Mouse (Mus musculus) megakaryocyte progenitor cell, adult 5-6 weeks (primary cell): ENCODE data around the gene Hap1. TPM values are rescaled to one million over a fixed set of nuclear protein-coding genes. Genes with fewer than 3 reads are reported as not detected.
"Not testable (repeated sequence)": the region's sequence is repeated elsewhere in the genome, so short reads cannot be mapped to it uniquely, and the experiment has no call there.

Experiments
- ATAC-seq: replicated peaks from 2 replicates; pipeline ENCODE4 v1.8.0; 2016; ENCODE audit warnings: mild to moderate bottlenecking, moderate TSS enrichment, inconsistent platforms; ENCODE audit not compliant: poor library complexity
- total RNA-seq, 2 experiments: library from RNA; stranded (forward) in 1 of 2; stranded (reverse) in 1 of 2; fragments of 157-497, 149-512 nt in 1 of 2; fragments of 200-1000 nt in 1 of 2; gene quantifications; 2 replicates each; pipeline versions ENCODE4 v1.2.3 to v1.2.4; 2015 to 2017

Hap1 gene
- total RNA-seq, 2 experiments from 2014 or later, result not detected

GRCm38 (mm10) chr11:100320172-100320630 lies 35.7 kb downstream of the Hap1 start:
- peak; percentile 80 for ATAC-seq

- peak; percentile 78 for ATAC-seq
Observed at GRCm38 (mm10) chr11:100319492-100320171, 36.3 kb downstream of the Hap1 start, which contains the start of gene Eif1. Eif1 (plus strand) TSS chr11:100319885.

- no peak for ATAC-seq
Observed at GRCm38 (mm10) chr11:100318529-100319451, 37.1 kb downstream of the Hap1 start.

GRCm38 (mm10) chr11:100317826-100318380 lies 38.0 kb downstream of the Hap1 start:
- ATAC-seq, result no peak

GRCm38 (mm10) chr11:100315439-100315838 lies 40.5 kb downstream of the Hap1 start:
- ATAC-seq, result no peak

- ATAC-seq, result no peak
Observed at GRCm38 (mm10) chr11:100313424-100313823, 42.5 kb downstream of the Hap1 start.

GRCm38 (mm10) chr11:100312096-100312679 lies 43.7 kb downstream of the Hap1 start:
- no peak for ATAC-seq

- ATAC-seq, result no peak
Observed at GRCm38 (mm10) chr11:100311656-100312055, 44.3 kb downstream of the Hap1 start.

GRCm38 (mm10) chr11:100308672-100309071 lies 47.3 kb downstream of the Hap1 start:
- not testable (repeated sequence) for ATAC-seq

- no peak for ATAC-seq
Observed at GRCm38 (mm10) chr11:100307900-100308299, 48.0 kb downstream of the Hap1 start.

GRCm38 (mm10) chr11:100301292-100301691 lies 54.6 kb downstream of the Hap1 start:
- ATAC-seq, result no peak

GRCm38 (mm10) chr11:100300293-100300692 lies 55.6 kb downstream of the Hap1 start:
- peak; percentile 58 for ATAC-seq

GRCm38 (mm10) chr11:100298274-100299036 lies 57.5 kb downstream of the Hap1 start:
- peak; percentile 84 for ATAC-seq

- peak; percentile 29 for ATAC-seq
Observed at GRCm38 (mm10) chr11:100297801-100298200, 58.1 kb downstream of the Hap1 start.

Other genes starting within 250 kb of the Hap1 start
- gene Krt13, start 234.6 kb downstream of the Hap1 start, total RNA-seq (2015), result not detected in 2 replicates
- gene Krt13, start 234.6 kb downstream of the Hap1 start, total RNA-seq (2017), result not detected in 2 replicates
- gene Krt15, start 220.2 kb downstream of the Hap1 start, total RNA-seq (2015), result not detected in 2 replicates
- gene Krt15, start 220.2 kb downstream of the Hap1 start, total RNA-seq (2017), result not detected in 2 replicates
- gene Krt19, start 207.5 kb downstream of the Hap1 start, total RNA-seq (2015), result not detected in 2 replicates
- not detected in 2 replicates for gene Krt19, start 207.5 kb downstream of the Hap1 start, total RNA-seq (2017)
- gene Krt9, start 162.9 kb downstream of the Hap1 start, total RNA-seq (2015), result not detected in 2 replicates
- gene Krt9, start 162.9 kb downstream of the Hap1 start, total RNA-seq (2017), result not detected in 2 replicates
- gene Krt14, start 148.6 kb downstream of the Hap1 start, total RNA-seq (2015), result not detected in 2 replicates
- gene Krt14, start 148.6 kb downstream of the Hap1 start, total RNA-seq (2017), result not detected in 2 replicates
- gene Krt16, start 107.2 kb downstream of the Hap1 start, total RNA-seq (2015), result not detected in 2 replicates
- not detected in 2 replicates for gene Krt16, start 107.2 kb downstream of the Hap1 start, total RNA-seq (2017)
- gene Krt17, start 95.1 kb downstream of the Hap1 start, total RNA-seq (2015), result not detected in 2 replicates
- not detected in 2 replicates for gene Krt17, start 95.1 kb downstream of the Hap1 start, total RNA-seq (2017)
- gene Krt42, start 86.3 kb downstream of the Hap1 start, total RNA-seq (2015), result not detected in 2 replicates
- gene Krt42, start 86.3 kb downstream of the Hap1 start, total RNA-seq (2017), result not detected in 2 replicates
- gene Eif1, start 36.2 kb downstream of the Hap1 start, total RNA-seq (2015), result 1,262 and 1,322 TPM in 2 replicates
- 95.6 and 142 TPM in 2 replicates for gene Eif1, start 36.2 kb downstream of the Hap1 start, total RNA-seq (2017)
- not detected in 2 replicates for gene Gast, start 21.7 kb downstream of the Hap1 start, total RNA-seq (2015)
- not detected in 2 replicates for gene Gast, start 21.7 kb downstream of the Hap1 start, total RNA-seq (2017)
- gene Jup, start 41.6 kb upstream of the Hap1 start, total RNA-seq (2015), result 1.5 and 4.0 TPM in 2 replicates
- 1.4 and 2.5 TPM in 2 replicates for gene Jup, start 41.6 kb upstream of the Hap1 start, total RNA-seq (2017)
- 0.05 TPM in 1 of 2 replicates, not detected in the other for gene P3h4, start 58.7 kb upstream of the Hap1 start, total RNA-seq (2015)
- 0.08 TPM in 1 of 2 replicates, not detected in the other for gene P3h4, start 58.7 kb upstream of the Hap1 start, total RNA-seq (2017)
- gene Fkbp10, start 59.6 kb upstream of the Hap1 start, total RNA-seq (2015), result not detected in 2 replicates
- not detected in 2 replicates for gene Fkbp10, start 59.6 kb upstream of the Hap1 start, total RNA-seq (2017)
- gene Nt5c3b, start 85.7 kb upstream of the Hap1 start, total RNA-seq (2015), result 21.4 and 32.9 TPM in 2 replicates
- gene Nt5c3b, start 85.7 kb upstream of the Hap1 start, total RNA-seq (2017), result 31.8 and 37.3 TPM in 2 replicates
- not detected in 2 replicates for gene Klhl10, start 85.8 kb upstream of the Hap1 start, total RNA-seq (2015)
- 0.10 and 0.33 TPM in 2 replicates for gene Klhl10, start 85.8 kb upstream of the Hap1 start, total RNA-seq (2017)
- 9.8 and 14.0 TPM in 2 replicates for gene Klhl11, start 116.6 kb upstream of the Hap1 start, total RNA-seq (2015)
- gene Klhl11, start 116.6 kb upstream of the Hap1 start, total RNA-seq (2017), result 17.2 and 24.1 TPM in 2 replicates
- 80.4 and 81.7 TPM in 2 replicates for gene Acly, start 171.9 kb upstream of the Hap1 start, total RNA-seq (2015)
- gene Acly, start 171.9 kb upstream of the Hap1 start, total RNA-seq (2017), result 89.1 and 101 TPM in 2 replicates
- 0.05 TPM in 1 of 2 replicates, not detected in the other for gene Ttc25, start 189.5 kb upstream of the Hap1 start, total RNA-seq (2015)
- gene Ttc25, start 189.5 kb upstream of the Hap1 start, total RNA-seq (2017), result 0.04 and 0.30 TPM in 2 replicates
- gene Cnp, start 218.8 kb upstream of the Hap1 start, total RNA-seq (2015), result 6.9 and 8.2 TPM in 2 replicates
- 16.2 and 21.7 TPM in 2 replicates for gene Cnp, start 218.8 kb upstream of the Hap1 start, total RNA-seq (2017)